Mouse (Mus musculus): Measurements from ENCODE around the gene Otof.

The Otof gene

GRCm38 (mm10) chr5:30461821-30462220, at the start of gene Otof:
Otof (minus strand) TSS chr5:30461932.
- DNase-seq (ENCODE audit: low read depth, low spot score), result no peak

- no peak for DNase-seq (ENCODE audit: low read depth, low spot score)
Measured at GRCm38 (mm10) chr5:30497299-30497698, 35.6 kb upstream of the Otof start.

GRCm38 (mm10) chr5:30496821-30497220, 35.1 kb upstream of the Otof start:
- no peak for DNase-seq (ENCODE audit: low read depth, low spot score)

GRCm38 (mm10) chr5:30495288-30495687, 33.6 kb upstream of the Otof start:
- no peak for DNase-seq (ENCODE audit: low read depth, low spot score)

- DNase-seq (ENCODE audit: low read depth, low spot score), result no peak
Measured at GRCm38 (mm10) chr5:30494606-30495005, 32.9 kb upstream of the Otof start.

- no peak for DNase-seq (ENCODE audit: low read depth, low spot score)
Measured at GRCm38 (mm10) chr5:30493723-30494122, 32.0 kb upstream of the Otof start.

GRCm38 (mm10) chr5:30490845-30491244, 29.1 kb upstream of the Otof start:
- DNase-seq (ENCODE audit: low read depth, low spot score), result no peak

- DNase-seq (ENCODE audit: low read depth, low spot score), result no peak
Measured at GRCm38 (mm10) chr5:30490215-30490614, 28.5 kb upstream of the Otof start.

- DNase-seq (ENCODE audit: low read depth, low spot score), result no peak
Measured at GRCm38 (mm10) chr5:30485136-30485535, 23.4 kb upstream of the Otof start.

GRCm38 (mm10) chr5:30484591-30484990, 22.9 kb upstream of the Otof start:
- no peak for DNase-seq (ENCODE audit: low read depth, low spot score)

- DNase-seq (ENCODE audit: low read depth, low spot score), result no peak
Measured at GRCm38 (mm10) chr5:30483533-30483932, 21.8 kb upstream of the Otof start.

GRCm38 (mm10) chr5:30482319-30482718, 20.6 kb upstream of the Otof start:
- DNase-seq (ENCODE audit: low read depth, low spot score), result peak; percentile 71

GRCm38 (mm10) chr5:30476534-30476933, 14.8 kb upstream of the Otof start:
- peak; percentile 48 for DNase-seq (ENCODE audit: low read depth, low spot score)

GRCm38 (mm10) chr5:30472148-30472547, 10.4 kb upstream of the Otof start:
- no peak for DNase-seq (ENCODE audit: low read depth, low spot score)

GRCm38 (mm10) chr5:30470454-30470853, 8.7 kb upstream of the Otof start:
- no peak for DNase-seq (ENCODE audit: low read depth, low spot score)

- DNase-seq (ENCODE audit: low read depth, low spot score), result no peak
Measured at GRCm38 (mm10) chr5:30466315-30466714, 4.6 kb upstream of the Otof start.

GRCm38 (mm10) chr5:30465861-30466260, 4.1 kb upstream of the Otof start, which contains the start of gene 1700001C02Rik:
1700001C02Rik (plus strand) TSS chr5:30466047.
- no peak for DNase-seq (ENCODE audit: low read depth, low spot score)

GRCm38 (mm10) chr5:30460155-30460554, 1.6 kb downstream of the Otof start:
- no peak for DNase-seq (ENCODE audit: low read depth, low spot score)

- DNase-seq (ENCODE audit: low read depth, low spot score), result no peak
Measured at GRCm38 (mm10) chr5:30456056-30456455, 5.7 kb downstream of the Otof start.

- DNase-seq (ENCODE audit: low read depth, low spot score), result no peak
Measured at GRCm38 (mm10) chr5:30444327-30444895, 17.3 kb downstream of the Otof start.

- no peak for DNase-seq (ENCODE audit: low read depth, low spot score)
Measured at GRCm38 (mm10) chr5:30442196-30442595, 19.5 kb downstream of the Otof start.

- DNase-seq (ENCODE audit: low read depth, low spot score), result no peak
Measured at GRCm38 (mm10) chr5:30440308-30440906, 21.3 kb downstream of the Otof start.

GRCm38 (mm10) chr5:30438931-30439330, 22.8 kb downstream of the Otof start:
- DNase-seq (ENCODE audit: low read depth, low spot score), result no peak

GRCm38 (mm10) chr5:30427406-30427805, 34.3 kb downstream of the Otof start:
- no peak for DNase-seq (ENCODE audit: low read depth, low spot score)

All from CD4-positive, CD25-positive, alpha-beta regulatory T cell, adult 2 months (primary cell).